ENCODE assay signal across 17 mouse cellular contexts in the genomic region with DNA sequence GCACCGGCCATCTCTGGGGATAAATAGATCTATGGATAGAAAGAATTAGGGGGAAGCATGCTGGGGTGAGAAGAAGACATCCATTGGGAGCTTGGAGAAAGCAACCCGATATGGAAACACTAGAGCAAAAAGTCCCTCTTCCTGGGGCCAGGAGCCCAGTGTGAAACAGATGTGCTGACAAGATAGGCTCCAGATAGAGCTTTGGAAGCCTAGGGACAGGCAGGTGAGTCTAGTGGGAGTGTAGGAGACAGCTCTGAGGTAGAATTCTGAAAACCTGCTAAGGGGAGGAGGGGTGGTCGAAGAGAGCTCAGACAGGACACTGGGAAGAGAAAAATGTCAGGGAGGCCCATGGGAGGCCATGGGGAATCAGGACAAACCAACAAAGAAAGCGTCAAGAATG.
"Had no signal": no experiment of that assay in that cellular context is flagged by ENCODE, and none has a peak within 500 bp of the region (broad histone marks: within the 10 kb centered on the region; RNA-seq: fewer than 3 reads in every experiment).

No protein-coding gene starts in this region.

- DNase-seq: lung, adult 2 months; lung, postnatal 14 days; lung, postnatal 36 days; right cerebral cortex, postnatal 14 days; thymus, adult 2 months; thymus, postnatal 25 days; thymus, postnatal 4 days had no signal

- ATAC-seq: lung, postnatal 0 days; midbrain, embryonic 13.5 days; midbrain, embryonic 15.5 days had no signal

- H3K4me1 ChIP-seq: lung, embryonic 15.5 days; megakaryocyte, embryonic 14.5 days; neural tube, embryonic 12.5 days; stomach, embryonic 15.5 days had no signal

- H3K4me3 ChIP-seq: lung, embryonic 15.5 days; megakaryocyte, embryonic 14.5 days; midbrain, embryonic 13.5 days; midbrain, embryonic 15.5 days; neural tube, embryonic 12.5 days; stomach, embryonic 15.5 days had no signal

- H3K9ac ChIP-seq: lung, embryonic 15.5 days; midbrain, embryonic 13.5 days; midbrain, embryonic 15.5 days; neural tube, embryonic 12.5 days; stomach, embryonic 15.5 days had no signal

- H3K9me3 ChIP-seq: lung, embryonic 15.5 days; midbrain, embryonic 13.5 days; midbrain, embryonic 15.5 days; stomach, embryonic 15.5 days had no signal

- H3K36me3 ChIP-seq: lung, embryonic 15.5 days; midbrain, embryonic 13.5 days; midbrain, embryonic 15.5 days; neural tube, embryonic 12.5 days; stomach, embryonic 15.5 days had no signal

- H3K4me2 ChIP-seq: lung, embryonic 15.5 days; midbrain, embryonic 11.5 days; midbrain, embryonic 13.5 days; midbrain, embryonic 15.5 days; neural tube, embryonic 12.5 days; stomach, embryonic 15.5 days had no signal

- H3K27me3 ChIP-seq: lung, embryonic 15.5 days; megakaryocyte, embryonic 14.5 days; midbrain, embryonic 13.5 days; midbrain, embryonic 15.5 days; neural tube, embryonic 12.5 days; stomach, embryonic 15.5 days had no signal

- H3K27ac ChIP-seq: lung, embryonic 15.5 days; macrophage; midbrain, embryonic 13.5 days; midbrain, embryonic 15.5 days; neural tube, embryonic 12.5 days; stomach, embryonic 15.5 days; stomach, postnatal 0 days had no signal
